Mouse (Mus musculus) intestine, postnatal 0 days (tissue): ENCODE data around the gene Jund. TPM values are rescaled to one million over a fixed set of nuclear protein-coding genes. Genes with fewer than 3 reads are reported as not detected.

Experiments
- ATAC-seq: fragments of 200-750 bp; cut with Nextera tagmentation; 2 replicates; pipeline ENCODE4 v1.8.0; 2017; ENCODE audit warnings: mild to moderate bottlenecking, moderate TSS enrichment, moderate library complexity
- H3K27ac ChIP-seq: fragments of 300-500 bp; sonication (generic); 2 replicates; pipeline ENCODE4 v1.5.1; 2014; ENCODE audit warnings: mild to moderate bottlenecking, low read depth, low read length, moderate library complexity
- H3K27me3 ChIP-seq: fragments of 300-500 bp; sonication (generic); replicated peaks from 2 replicates; pipeline ENCODE4 v1.6.1; 2014; ENCODE audit warnings: low read length, mixed read lengths; ENCODE audit not compliant: control insufficient read depth, insufficient read depth
- H3K36me3 ChIP-seq: fragments of 300-500 bp; sonication (generic); 2 replicates; pipeline ENCODE4 v1.6.1; 2014; ENCODE audit warnings: mild to moderate bottlenecking, moderate library complexity; ENCODE audit not compliant: control insufficient read depth, insufficient read depth
- H3K4me1 ChIP-seq: fragments of 300-500 bp; sonication (generic); replicated peaks from 2 replicates; pipeline ENCODE4 v1.6.1; 2014; ENCODE audit warnings: antibody characterized with exemption, low read length, mixed read lengths; ENCODE audit not compliant: control insufficient read depth, insufficient read depth
- H3K4me2 ChIP-seq: fragments of 300-500 bp; sonication (generic); replicated peaks from 2 replicates; pipeline ENCODE4 v1.6.1; 2014; ENCODE audit warnings: low read depth, mild to moderate bottlenecking, moderate library complexity
- H3K4me3 ChIP-seq: fragments of 300-500 bp; sonication (generic); 2 replicates; pipeline ENCODE4 v1.5.1; 2014; ENCODE audit warnings: low read depth, low read length
- H3K9ac ChIP-seq: fragments of 300-500 bp; sonication (generic); 2 replicates; pipeline ENCODE4 v1.6.1; 2014; ENCODE audit warnings: mild to moderate bottlenecking, low read depth, low read length
- H3K9me3 ChIP-seq: fragments of 300-500 bp; sonication (generic); 2 replicates; pipeline ENCODE4 v1.6.1; 2016; ENCODE audit warnings: mixed run types; ENCODE audit not compliant: control insufficient read depth
- CTCF ChIP-seq: sonication (generic); IDR thresholded peaks from 2 replicates; pipeline ENCODE4 v1.5.1; 2016; ENCODE audit warnings: low read depth, mild to moderate bottlenecking, control low read depth, antibody characterized with exemption, moderate library complexity
- WGBS: fragments of 180-500 bp; shearing (Covaris S2); extraction: QIAGEN DNeasy Blood & Tissue Kit; methylation state at CpG from one replicate; pipeline ENCODE4 v1.1.7; 2014; 5-methylcytosine and 5-hydroxymethylcytosine counted together
- polyA plus RNA-seq: library from polyadenylated mRNA; unstranded; fragments of >200 nt; fragmentation: Nextera tagmentation; extraction: Ambion mirVana; gene quantifications from 2 replicates; pipeline ENCODE4 v1.2.1, GENCODE M21; 2015

Gene Jund
- polyA plus RNA-seq, result 114 and 121 TPM in 2 replicates

DNA sequence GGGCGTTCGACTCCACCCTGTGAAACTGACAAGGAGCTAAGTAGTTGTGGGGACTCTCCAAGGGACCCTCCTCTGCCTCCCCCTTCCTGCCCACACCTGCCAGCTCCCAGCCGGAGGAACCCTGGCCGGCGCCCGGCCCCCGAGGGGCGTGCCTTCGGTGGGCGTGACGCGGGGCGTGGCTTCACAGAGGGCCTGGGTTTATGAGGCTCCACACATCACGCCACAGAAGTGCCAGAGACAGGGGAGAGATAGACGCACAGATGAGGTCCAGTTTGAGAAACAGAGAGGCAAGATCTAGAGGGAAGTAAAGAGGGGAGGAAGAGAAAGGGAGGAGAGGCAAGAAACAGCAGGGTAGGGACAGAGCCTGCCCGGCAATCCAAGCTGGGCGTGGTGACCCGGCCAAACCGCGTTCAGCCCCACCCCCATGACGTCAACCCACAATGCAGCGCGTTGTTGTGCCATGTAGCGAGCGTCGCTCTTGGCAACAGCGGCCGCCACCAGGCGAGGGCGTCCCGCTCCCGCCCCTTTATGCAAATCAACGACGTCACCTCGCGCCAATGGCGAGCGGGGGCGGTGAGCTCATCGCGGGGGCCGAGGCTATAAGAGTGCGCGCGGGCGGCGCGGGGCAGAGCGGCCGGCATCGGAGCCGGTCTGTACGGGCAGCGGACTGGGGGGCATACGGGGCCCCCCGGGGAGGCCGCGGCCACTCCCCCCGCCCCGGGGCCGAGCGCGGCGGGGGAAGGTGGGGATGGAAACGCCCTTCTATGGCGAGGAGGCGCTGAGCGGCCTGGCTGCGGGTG is at the start of gene Jund:
Jund (plus strand) TSS at position 640 of the 800 bp plus-strand sequence.
- no peaks in the 10 kb centered on the region for H3K27me3 ChIP-seq
- H3K36me3 ChIP-seq, result peaks cover 6% of the 10 kb centered on the region
- H3K4me3 ChIP-seq, result peak within 1 kb of the TSS; percentile 63
- H3K9me3 ChIP-seq, result no peaks in the 10 kb centered on the region
- peak within 1 kb of the TSS; percentile 98 for H3K9ac ChIP-seq
- peaks cover 20% of the 10 kb centered on the region for H3K4me1 ChIP-seq
- H3K4me2 ChIP-seq, result peak within 1 kb of the TSS; percentile 61
- under 1% methylated on average over 64 of the region's 69 CpGs for WGBS
- peak; percentile 46 for TF ChIP-seq CTCF
- ATAC-seq, result peak; percentile 85
- peak within 1 kb of the TSS; percentile 97 for H3K27ac ChIP-seq

GRCm38 (mm10) chr8:70649324-70649723 is 49.4 kb upstream of the Jund start:
- peaks cover 19% of the 10 kb centered on the region; the same call in 1 of the 2 replicates for H3K4me1 ChIP-seq
- peaks cover 33% of the 10 kb centered on the region for H3K36me3 ChIP-seq
- TF ChIP-seq CTCF, result 0 out of 2 replicates have a peak, but pooled peaks have one; percentile 2
- peak overlapping the region; percentile 41 for H3K27ac ChIP-seq
- 29% methylated on average over 4 of the region's 4 CpGs for WGBS
- H3K27me3 ChIP-seq, result no peaks in the 10 kb centered on the region
- H3K4me3 ChIP-seq, result no peak overlapping the region
- no peak overlapping the region for H3K4me2 ChIP-seq
- no peak overlapping the region for H3K9ac ChIP-seq
- ATAC-seq, result peak; percentile 41
- no peaks in the 10 kb centered on the region for H3K9me3 ChIP-seq

DNA sequence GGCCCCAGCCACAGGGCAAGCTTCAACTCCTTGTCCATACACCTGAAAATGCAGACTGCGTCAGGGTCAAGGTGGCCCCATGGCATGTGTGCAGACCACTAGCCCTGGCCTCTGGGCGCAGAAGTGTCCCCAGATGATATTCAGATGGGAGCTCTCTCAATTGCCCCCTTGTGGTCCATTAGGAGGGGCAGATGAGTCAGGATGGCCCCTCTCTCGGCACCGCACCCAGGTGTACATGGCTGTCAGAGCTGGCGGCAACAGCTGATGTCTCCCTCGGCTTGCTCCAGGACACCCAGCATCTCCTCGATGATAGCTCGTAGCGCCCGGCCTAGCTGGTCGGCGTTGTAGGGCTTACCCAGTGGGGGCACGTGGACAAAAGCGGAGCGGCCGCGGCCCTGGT is 48.4 kb upstream of the Jund start:
- WGBS, result 81% methylated on average over 17 of the region's 17 CpGs
- no peak for ATAC-seq
- Histone ChIP-seq H3K4me3 (no peak overlapping the region), H3K4me2 (no peak overlapping the region), H3K27me3 (no peaks in the 10 kb centered on the region), H3K9me3 (no peaks in the 10 kb centered on the region), H3K4me1 (peaks cover 19% of the 10 kb centered on the region; the same call in 1 of the 2 replicates), H3K9ac (no peak overlapping the region), H3K36me3 (peaks cover 39% of the 10 kb centered on the region), H3K27ac (peak overlapping the region; percentile 46)
- TF ChIP-seq CTCF, result no peak

- H3K27ac ChIP-seq, result peak overlapping the region; percentile 31
- WGBS, result 34% methylated on average over 2 of the region's 2 CpGs
Observed at GRCm38 (mm10) chr8:70653226-70653625, 45.5 kb upstream of the Jund start.

GRCm38 (mm10) chr8:70654121-70654520 is 44.6 kb upstream of the Jund start:
- Histone ChIP-seq H3K36me3 (peaks cover 53% of the 10 kb centered on the region), H3K4me1 (0 out of 2 replicates have a peak, but pooled peaks cover 8% of the 10 kb centered on the region), H3K4me2 (no peak overlapping the region), H3K4me3 (no peak overlapping the region), H3K9ac (no peak overlapping the region), H3K27me3 (no peaks in the 10 kb centered on the region), H3K9me3 (no peaks in the 10 kb centered on the region), H3K27ac (0 out of 2 replicates have a peak overlapping the region, but pooled peaks have one; percentile 31)
- ATAC-seq, result no peak
- WGBS, result 31% methylated on average over 1 of the region's 1 CpGs
- TF ChIP-seq CTCF, result no peak

More at GRCm38 (mm10) chr8:70653226-70653625, 45.5 kb upstream of the Jund start:
- peak; percentile 49 for ATAC-seq
- peak; percentile 93 for TF ChIP-seq CTCF
- Histone ChIP-seq H3K9me3 (no peaks in the 10 kb centered on the region), H3K9ac (no peak overlapping the region), H3K4me3 (no peak overlapping the region), H3K27me3 (no peaks in the 10 kb centered on the region), H3K36me3 (peaks cover 57% of the 10 kb centered on the region), H3K4me1 (peaks cover 15% of the 10 kb centered on the region; the same call in 1 of the 2 replicates), H3K4me2 (no peak overlapping the region)

DNA sequence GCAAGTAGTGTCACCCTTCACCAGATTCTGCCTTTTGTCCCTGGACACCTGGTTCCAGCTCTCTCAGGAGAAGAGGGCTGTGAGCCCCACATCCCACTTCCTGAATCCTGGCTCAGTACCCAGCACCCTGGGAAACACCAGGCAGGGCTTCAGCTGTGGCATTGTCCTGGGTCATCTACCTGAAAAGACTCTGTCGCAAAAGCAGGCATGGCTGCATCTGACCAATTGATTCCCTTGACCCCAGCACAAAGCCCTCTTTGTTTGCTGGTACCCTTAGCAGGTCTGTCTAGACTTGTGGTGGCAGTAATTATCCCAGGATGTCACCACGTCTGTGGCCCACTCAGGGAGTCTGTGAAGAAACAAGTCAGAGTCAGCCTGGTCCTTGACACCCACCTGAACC is 43.3 kb upstream of the Jund start:
- Histone ChIP-seq H3K36me3 (peaks cover 49% of the 10 kb centered on the region), H3K4me2 (no peak overlapping the region), H3K4me1 (no peaks in the 10 kb centered on the region), H3K9ac (no peak overlapping the region), H3K4me3 (no peak overlapping the region), H3K27me3 (no peaks in the 10 kb centered on the region), H3K27ac (peak overlapping the region; percentile 21; the same call in 1 of the 2 replicates), H3K9me3 (no peaks in the 10 kb centered on the region)
- TF ChIP-seq CTCF, result no peak
- ATAC-seq, result no peak
- WGBS, result 56% methylated on average over 2 of the region's 2 CpGs
